Mouse (Mus musculus) C2C12 (cell line): ENCODE results near the gene Il25. TPM values are rescaled to one million over a fixed set of nuclear protein-coding genes. Genes with fewer than 3 reads are reported as not detected.

Source experiments
- H3K27me3 ChIP-seq: one replicate; pipeline ENCODE4 v1.6.1; 2011; ENCODE audit not compliant: control insufficient read depth, insufficient read depth, insufficient read length
- H3K36me3 ChIP-seq: one replicate; pipeline ENCODE4 v1.6.1; 2011; ENCODE audit not compliant: control insufficient read depth, insufficient read depth
- H3K4me3 ChIP-seq: one replicate; pipeline ENCODE4 v1.5.1; 2011; ENCODE audit warnings: mild to moderate bottlenecking, control low read depth; ENCODE audit not compliant: poor library complexity, insufficient read depth, severe bottlenecking
- H3K79me2 ChIP-seq: one replicate; pipeline ENCODE4 v1.6.1; 2011; ENCODE audit not compliant: control insufficient read depth, insufficient read depth
- H3K79me3 ChIP-seq: one replicate; pipeline ENCODE4 v1.6.1; 2011; ENCODE audit warnings: low read depth, control low read depth
- H3ac ChIP-seq: one replicate; pipeline ENCODE3; 2011; ENCODE audit warnings: low read depth; ENCODE audit not compliant: control insufficient read depth, insufficient read length
- CEBPB ChIP-seq: IDR thresholded peaks from one replicate; pipeline ENCODE4 v1.6.1; 2011; ENCODE audit warnings: low read depth, mild to moderate bottlenecking, control low read depth, moderate library complexity
- CTCF ChIP-seq: IDR thresholded peaks from one replicate; pipeline ENCODE4 v1.5.1; 2011; ENCODE audit not compliant: control insufficient read depth, insufficient read depth, insufficient read length
- FOSL1 ChIP-seq: IDR thresholded peaks from one replicate; pipeline ENCODE4 v1.8.0; 2011; ENCODE audit warnings: mild to moderate bottlenecking, low read length; ENCODE audit not compliant: poor library complexity, insufficient read depth, severe bottlenecking
- MAX ChIP-seq: IDR thresholded peaks from one replicate; pipeline ENCODE4 v1.6.1; 2011; ENCODE audit warnings: mild to moderate bottlenecking, control low read depth
- MYOD1 ChIP-seq: IDR thresholded peaks from one replicate; pipeline ENCODE4 v1.6.1; 2011; ENCODE audit warnings: low read depth; ENCODE audit not compliant: control insufficient read depth, insufficient read length
- MYOG ChIP-seq: IDR thresholded peaks from one replicate; pipeline ENCODE4 v1.6.1; 2011; ENCODE audit not compliant: control insufficient read depth, insufficient read length; ENCODE audit errors: extremely low read depth
- USF1 ChIP-seq: IDR thresholded peaks from one replicate; pipeline ENCODE4 v1.6.1; 2011; ENCODE audit warnings: low read depth, mild to moderate bottlenecking, control low read depth, moderate library complexity
- polyA plus RNA-seq: library from polyadenylated mRNA; unstranded; fragments of >200 nt; fragmentation: generic; extraction: Trizol; gene quantifications from one replicate; pipeline ENCODE4 v1.2.1, GENCODE M21; 2012; ENCODE audit warnings: missing spikeins

Il25 gene
- polyA plus RNA-seq, 1 experiment = not detected

DNA sequence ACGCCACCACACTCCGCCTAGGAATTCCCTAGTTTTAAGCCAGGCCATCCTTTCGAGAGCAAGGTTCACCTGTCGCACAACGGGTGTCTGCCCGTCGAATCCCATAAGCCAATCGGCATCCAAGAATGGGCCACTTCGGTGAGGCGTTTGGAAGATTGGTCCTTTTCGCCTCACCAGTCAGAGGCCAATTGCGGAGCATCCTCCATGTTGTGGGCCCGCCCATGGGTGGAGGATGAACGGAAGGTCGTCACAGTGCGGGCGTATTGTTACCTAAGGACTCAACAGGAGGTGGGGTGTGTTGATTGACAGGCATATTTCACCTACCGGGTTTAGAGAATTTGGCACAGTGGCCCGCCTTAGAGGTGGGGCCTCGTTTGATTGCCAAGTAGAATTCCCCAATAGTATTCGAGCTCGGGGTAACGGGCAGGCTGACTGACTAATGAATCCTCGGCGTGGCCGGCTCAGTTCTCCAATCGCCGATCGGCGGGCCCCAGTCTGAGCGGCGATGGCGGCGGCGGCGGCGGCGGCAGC lies 38.8 kb upstream of the Il25 start:
- no peak for TF ChIP-seq MYOD1
- TF ChIP-seq MAX = peak; percentile 10
- H3K4me3 ChIP-seq = peak overlapping the region; percentile 79
- H3K36me3 ChIP-seq = peaks cover 29% of the 10 kb centered on the region
- no peak overlapping the region for H3ac ChIP-seq
- no peaks in the 10 kb centered on the region for H3K27me3 ChIP-seq
- peaks cover 25% of the 10 kb centered on the region for H3K79me3 ChIP-seq
- peaks cover 33% of the 10 kb centered on the region for H3K79me2 ChIP-seq

- Histone ChIP-seq H3K79me3 (peaks cover 25% of the 10 kb centered on the region), H3K4me3 (peak overlapping the region; percentile 79)
These were observed 38.0 kb upstream of the Il25 start for GRCm38 (mm10) chr14:54894296-54895151.

DNA sequence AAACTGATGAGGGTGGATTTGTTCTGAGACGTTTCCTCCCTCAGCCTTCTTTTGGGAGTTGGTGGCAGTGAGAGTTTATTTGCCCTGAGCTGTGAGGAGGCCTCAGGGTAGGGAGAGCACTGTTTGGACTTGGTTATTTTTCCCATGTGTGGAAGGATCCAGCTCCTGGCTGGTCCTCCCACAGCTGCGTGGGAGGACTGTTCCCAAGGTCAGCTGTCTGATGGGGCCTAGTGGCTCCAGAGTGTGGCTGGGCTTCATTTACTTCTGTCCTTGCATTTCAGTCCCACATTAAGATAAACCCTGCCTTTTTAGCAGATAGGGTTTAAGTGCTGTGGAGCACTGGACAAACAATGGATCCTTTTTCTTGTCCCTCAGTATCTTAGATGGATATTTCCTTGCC lies 35.0 kb upstream of the Il25 start:
- Histone ChIP-seq H3ac (no peak overlapping the region), H3K79me2 (peaks cover 33% of the 10 kb centered on the region), H3K27me3 (no peaks in the 10 kb centered on the region), H3K4me3 (no peak overlapping the region), H3K36me3 (peaks cover 40% of the 10 kb centered on the region), H3K79me3 (peaks cover 25% of the 10 kb centered on the region)
- no peak for TF ChIP-seq MYOG
- no peak for TF ChIP-seq MAX
- TF ChIP-seq FOSL1 = no peak
- no peak for TF ChIP-seq CTCF
- TF ChIP-seq CEBPB = no peak
- TF ChIP-seq MYOD1 = no peak
- no peak for TF ChIP-seq USF1

More at GRCm38 (mm10) chr14:54894296-54895151, 38.0 kb upstream of the Il25 start:
- no peak for TF ChIP-seq CTCF
- no peak for TF ChIP-seq USF1
- TF ChIP-seq MAX = no peak
- TF ChIP-seq MYOD1 = no peak
- TF ChIP-seq FOSL1 = no peak
- no peak for TF ChIP-seq MYOG
- Histone ChIP-seq H3ac (peak overlapping the region; percentile 83), H3K36me3 (peaks cover 34% of the 10 kb centered on the region), H3K27me3 (no peaks in the 10 kb centered on the region), H3K79me2 (peaks cover 33% of the 10 kb centered on the region)

- TF ChIP-seq CEBPB (peak; percentile 78), MYOD1 (no peak)
- H3K79me2 ChIP-seq = peaks cover 19% of the 10 kb centered on the region
- H3ac ChIP-seq = no peak overlapping the region
- H3K36me3 ChIP-seq = peaks cover 39% of the 10 kb centered on the region
- H3K27me3 ChIP-seq = no peaks in the 10 kb centered on the region
- peaks cover 14% of the 10 kb centered on the region for H3K79me3 ChIP-seq
- no peak overlapping the region for H3K4me3 ChIP-seq
These were observed 32.1 kb upstream of the Il25 start for GRCm38 (mm10) chr14:54900383-54900782.

DNA sequence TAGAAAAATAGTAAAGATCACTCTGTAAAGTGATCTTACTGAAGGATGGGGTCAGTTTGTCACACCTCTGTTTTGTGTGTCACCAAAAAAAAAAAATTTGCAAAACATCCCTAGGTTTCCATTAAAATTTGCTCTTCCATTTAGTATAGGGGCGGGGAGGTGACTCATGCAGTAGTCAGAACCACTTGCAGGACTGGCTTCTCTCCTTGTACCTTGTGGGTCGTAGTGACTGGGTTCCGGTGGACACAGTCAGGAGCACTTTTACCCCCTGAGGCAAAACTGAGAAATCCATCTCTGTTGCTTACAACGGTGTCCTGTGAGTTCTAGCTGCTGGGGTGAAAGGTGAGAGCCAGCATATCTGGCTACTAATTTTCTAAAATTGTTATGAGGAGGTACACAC lies 28.9 kb upstream of the Il25 start:
- Histone ChIP-seq H3K79me3 (no peaks in the 10 kb centered on the region), H3K36me3 (peaks cover 11% of the 10 kb centered on the region), H3K79me2 (no peaks in the 10 kb centered on the region), H3K27me3 (no peaks in the 10 kb centered on the region), H3K4me3 (no peak overlapping the region), H3ac (no peak overlapping the region)
- TF ChIP-seq MAX = no peak

- TF ChIP-seq FOSL1 (no peak), MAX (no peak), MYOG (no peak), CTCF (no peak)
- no peaks in the 10 kb centered on the region for H3K79me3 ChIP-seq
- no peaks in the 10 kb centered on the region for H3K36me3 ChIP-seq
These were observed 23.8 kb upstream of the Il25 start for GRCm38 (mm10) chr14:54908682-54909081.

More at GRCm38 (mm10) chr14:54908682-54909081, 23.8 kb upstream of the Il25 start:
- Histone ChIP-seq H3K27me3 (peaks cover 23% of the 10 kb centered on the region), H3K4me3 (no peak overlapping the region), H3ac (no peak overlapping the region), H3K79me2 (no peaks in the 10 kb centered on the region)
